Mouse (Mus musculus): ENCODE measurements around the gene Nr2c2ap. TPM values are rescaled to one million over a fixed set of nuclear protein-coding genes. Genes with fewer than 3 reads are reported as not detected.

The Nr2c2ap gene
- polyA plus RNA-seq, 1 experiment from 2014 or later = 29.6 TPM

- peaks cover 29% of the 10 kb centered on the region for H3K27me3 ChIP-seq (ENCODE audit: low read depth, poor library complexity, severe bottlenecking)
Observed at GRCm38 (mm10) chr8:70104922-70105321, 26.2 kb upstream of the Nr2c2ap start.

DNA sequence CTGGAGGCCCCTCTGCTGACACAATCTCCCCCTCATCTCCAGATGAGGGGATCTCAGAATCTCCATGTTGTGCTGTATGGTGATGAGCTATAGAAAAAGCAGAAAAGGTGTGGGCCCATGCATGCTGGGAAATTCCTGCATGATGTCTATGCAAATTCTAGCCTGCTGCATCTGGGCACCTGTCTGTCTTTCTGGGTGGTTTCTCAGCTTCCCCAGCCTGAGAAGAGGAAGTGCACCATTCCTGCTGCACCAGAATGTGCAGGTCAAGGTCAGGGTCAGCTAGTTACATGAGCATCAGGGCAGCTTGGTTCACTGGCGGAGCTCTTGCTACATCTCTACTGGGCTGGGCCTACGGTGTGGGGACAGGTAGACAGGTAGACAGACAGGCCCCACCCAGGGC lies 20.7 kb upstream of the Nr2c2ap start:
- Histone ChIP-seq H3K4me1 (peaks cover 11% of the 10 kb centered on the region), H3K27ac (no peak overlapping the region), H3K4me3 (no peak overlapping the region), H3K27me3 (ENCODE audit: low read depth, poor library complexity, severe bottlenecking) (peaks cover 84% of the 10 kb centered on the region), H3K9me3 (replicated peaks) (no peaks in the 10 kb centered on the region), H3K36me3 (no peaks in the 10 kb centered on the region)
- 76% methylated on average over 2 of the region's 2 CpGs for WGBS
- DNase-seq (ENCODE audit: low spot score) = no peak

More at GRCm38 (mm10) chr8:70104922-70105321, 26.2 kb upstream of the Nr2c2ap start:
- H3K36me3 ChIP-seq = no peaks in the 10 kb centered on the region
- H3K9me3 ChIP-seq (replicated peaks) = no peaks in the 10 kb centered on the region
- 87% methylated on average over 7 of the region's 7 CpGs for WGBS
- no peak for DNase-seq (ENCODE audit: low spot score)
- no peak overlapping the region for H3K4me3 ChIP-seq
- no peaks in the 10 kb centered on the region for H3K4me1 ChIP-seq
- H3K27ac ChIP-seq = no peak overlapping the region

DNA sequence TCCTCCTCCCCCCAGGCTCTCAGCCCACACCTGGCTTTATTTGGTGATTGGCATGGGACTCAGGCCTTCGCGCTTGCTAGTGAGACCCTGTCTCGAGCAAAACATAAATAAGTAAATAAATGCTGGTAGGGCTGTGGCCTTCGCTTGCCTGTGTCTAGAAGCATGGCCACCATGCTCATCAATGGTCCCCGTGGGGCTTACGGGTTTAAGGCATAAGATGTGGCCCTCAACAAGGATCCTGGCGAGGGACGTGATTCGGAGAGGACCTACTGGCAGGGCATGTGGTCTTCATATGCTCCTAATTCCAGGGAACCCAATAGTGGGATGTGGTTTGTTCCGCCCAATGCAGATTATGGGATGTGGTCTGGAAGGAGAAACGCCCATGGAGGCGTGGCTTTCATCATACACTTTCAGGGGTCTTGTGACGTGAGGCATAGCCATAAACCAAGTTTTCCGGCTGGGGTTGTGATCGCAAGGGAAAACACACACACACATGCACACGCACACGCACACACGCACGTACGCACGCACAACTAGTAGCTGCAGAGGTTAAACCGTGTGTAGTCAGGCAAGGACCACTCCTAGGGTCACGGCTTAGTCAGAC lies 19.8 kb upstream of the Nr2c2ap start:
- peaks cover 93% of the 10 kb centered on the region for H3K27me3 ChIP-seq (ENCODE audit: low read depth, poor library complexity, severe bottlenecking)
- no peak for DNase-seq (ENCODE audit: low spot score)
- WGBS = 51% methylated on average over 23 of the region's 23 CpGs
- H3K4me3 ChIP-seq = peak overlapping the region; percentile 15; the same call in 1 of the 2 replicates
- H3K4me1 ChIP-seq = peaks cover 11% of the 10 kb centered on the region
- no peaks in the 10 kb centered on the region for H3K9me3 ChIP-seq (replicated peaks)
- H3K27ac ChIP-seq = no peak overlapping the region
- no peaks in the 10 kb centered on the region for H3K36me3 ChIP-seq

DNA sequence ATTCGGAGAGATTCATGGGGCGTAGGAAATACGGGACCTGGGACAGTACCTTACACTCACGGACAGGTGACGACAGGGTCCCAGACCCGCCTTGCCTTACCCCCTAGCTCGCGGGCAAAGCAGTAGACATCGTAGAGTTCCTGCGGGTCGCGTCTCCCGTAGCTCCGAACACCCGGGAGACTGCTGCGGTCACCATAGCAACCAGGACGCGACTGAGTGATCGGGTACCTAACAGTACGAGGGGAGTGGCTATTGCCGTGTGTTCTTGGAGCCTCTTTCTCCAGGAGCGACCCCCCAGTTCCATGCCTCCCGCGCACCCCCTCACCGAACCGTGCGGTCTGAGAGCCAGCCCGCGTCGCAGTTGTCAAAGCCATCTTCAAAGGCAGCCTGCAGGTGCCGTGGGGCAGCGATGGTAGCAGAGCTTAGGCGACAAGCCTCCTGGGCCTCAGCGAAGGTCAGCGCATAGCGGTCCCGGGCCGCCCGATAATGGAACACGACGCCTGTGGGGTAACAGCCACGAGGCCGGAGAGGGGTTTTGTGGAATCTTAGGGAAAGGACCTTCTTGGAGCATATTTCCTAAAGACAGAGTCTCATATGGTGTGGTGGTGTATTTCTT lies 18.6 kb upstream of the Nr2c2ap start:
- no peaks in the 10 kb centered on the region for H3K36me3 ChIP-seq
- no peak overlapping the region for H3K27ac ChIP-seq
- peak overlapping the region; percentile 19; the same call in 1 of the 2 replicates for H3K4me3 ChIP-seq
- H3K4me1 ChIP-seq = peaks cover 11% of the 10 kb centered on the region
- H3K27me3 ChIP-seq (ENCODE audit: low read depth, poor library complexity, severe bottlenecking) = peaks cover 100% of the 10 kb centered on the region
- no peak for DNase-seq (ENCODE audit: low spot score)
- WGBS = 8% methylated on average over 43 of the region's 43 CpGs
- no peaks in the 10 kb centered on the region for H3K9me3 ChIP-seq (replicated peaks)

DNA sequence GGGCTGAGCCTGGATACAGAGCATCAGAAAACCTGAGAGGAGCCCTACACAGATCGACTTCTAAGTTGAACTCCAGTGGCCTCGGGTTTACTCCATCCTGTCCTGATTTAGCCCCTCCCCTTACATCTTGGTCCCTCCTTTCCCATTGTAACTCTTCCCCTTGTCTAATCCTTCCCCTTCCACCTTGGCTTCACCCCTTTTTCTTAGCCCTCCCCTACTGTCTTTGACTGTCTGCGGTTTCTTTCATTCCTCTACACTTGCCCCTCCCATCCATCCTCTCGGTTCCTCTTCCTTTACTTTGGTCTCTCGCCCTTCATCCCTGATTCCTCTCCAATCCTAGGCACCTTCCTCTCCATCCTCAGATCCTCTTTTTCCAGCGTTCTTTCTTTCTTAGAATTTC lies 16.6 kb upstream of the Nr2c2ap start:
- Histone ChIP-seq H3K27ac (no peak overlapping the region), H3K27me3 (ENCODE audit: low read depth, poor library complexity, severe bottlenecking) (peaks cover 100% of the 10 kb centered on the region), H3K4me3 (no peak overlapping the region), H3K36me3 (no peaks in the 10 kb centered on the region), H3K4me1 (peaks cover 11% of the 10 kb centered on the region), H3K9me3 (replicated peaks) (no peaks in the 10 kb centered on the region)
- no peak for DNase-seq (ENCODE audit: low spot score)
- 23% methylated on average over 6 of the region's 6 CpGs for WGBS

DNA sequence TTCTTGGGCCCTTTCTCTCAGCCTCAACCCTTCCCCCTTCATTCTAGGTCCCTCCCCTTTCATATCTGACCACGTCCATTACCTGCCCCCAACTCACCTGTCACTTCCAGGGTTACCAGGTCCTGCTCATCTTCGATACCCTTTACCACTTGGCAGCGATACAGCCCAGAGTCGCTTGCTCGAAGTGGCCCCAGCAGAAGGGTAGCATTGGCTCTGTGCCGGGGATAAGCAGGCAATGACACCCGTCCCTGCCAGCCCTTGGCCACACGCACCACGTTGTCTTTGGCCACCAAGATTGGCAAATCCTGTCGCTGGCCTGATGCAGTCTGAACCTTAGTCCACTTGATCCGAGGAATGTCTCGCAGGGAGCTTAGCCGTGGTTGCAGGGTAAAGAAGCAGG lies 16.2 kb upstream of the Nr2c2ap start:
- Histone ChIP-seq H3K27ac (no peak overlapping the region), H3K27me3 (ENCODE audit: low read depth, poor library complexity, severe bottlenecking) (peaks cover 100% of the 10 kb centered on the region), H3K4me3 (no peak overlapping the region), H3K4me1 (peaks cover 11% of the 10 kb centered on the region), H3K9me3 (replicated peaks) (no peaks in the 10 kb centered on the region), H3K36me3 (no peaks in the 10 kb centered on the region)
- WGBS = 69% methylated on average over 13 of the region's 13 CpGs
- no peak for DNase-seq (ENCODE audit: low spot score)

GRCm38 (mm10) chr8:70117611-70118010 lies 13.5 kb upstream of the Nr2c2ap start:
- no peaks in the 10 kb centered on the region for H3K36me3 ChIP-seq

GRCm38 (mm10) chr8:70118726-70119700 lies 12.1 kb upstream of the Nr2c2ap start:
- Histone ChIP-seq H3K4me1 (peaks cover 7% of the 10 kb centered on the region), H3K36me3 (no peaks in the 10 kb centered on the region), H3K4me3 (no peak overlapping the region), H3K9me3 (replicated peaks) (no peaks in the 10 kb centered on the region), H3K27ac (no peak overlapping the region), H3K27me3 (ENCODE audit: low read depth, poor library complexity, severe bottlenecking) (peaks cover 84% of the 10 kb centered on the region)
- DNase-seq (ENCODE audit: low spot score) = no peak
- WGBS = 14% methylated on average over 17 of the region's 17 CpGs

More at GRCm38 (mm10) chr8:70117611-70118010, 13.5 kb upstream of the Nr2c2ap start:
- 6% methylated on average over 9 of the region's 9 CpGs for WGBS
- peak; percentile 66 for DNase-seq (ENCODE audit: low spot score)
- Histone ChIP-seq H3K4me1 (peaks cover 9% of the 10 kb centered on the region), H3K9me3 (replicated peaks) (no peaks in the 10 kb centered on the region), H3K27ac (no peak overlapping the region), H3K27me3 (ENCODE audit: low read depth, poor library complexity, severe bottlenecking) (peaks cover 95% of the 10 kb centered on the region), H3K4me3 (no peak overlapping the region)

DNA sequence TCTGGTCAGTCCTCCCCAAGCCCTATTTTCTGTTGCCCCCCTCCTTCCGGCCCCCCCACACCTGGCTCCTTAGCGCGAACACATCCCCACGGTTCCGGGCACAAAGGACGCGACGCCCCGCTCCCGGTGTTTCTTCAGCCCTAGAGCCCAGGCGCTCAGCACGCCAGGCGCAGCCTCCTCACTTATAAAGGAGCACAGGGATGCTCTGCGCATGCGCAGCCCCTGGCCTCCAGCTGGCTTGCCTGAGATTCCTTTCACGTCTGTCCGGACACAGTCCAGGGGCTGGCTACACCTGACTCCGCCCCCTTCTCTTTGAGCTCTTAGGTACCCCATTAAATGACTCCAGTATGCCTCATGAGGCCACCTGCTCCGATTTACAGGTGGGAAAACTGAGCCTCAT lies 10.5 kb upstream of the Nr2c2ap start, which contains the start of gene Ncan:
Ncan (minus strand) TSS at position 207 of the 400 bp plus-strand sequence.
- Histone ChIP-seq H3K27ac (no peak within 1 kb of the TSS), H3K9me3 (replicated peaks) (no peaks in the 10 kb centered on the region)
- 3% methylated on average over 19 of the region's 19 CpGs for WGBS

GRCm38 (mm10) chr8:70122863-70123262 lies 8.3 kb upstream of the Nr2c2ap start:
- Histone ChIP-seq H3K36me3 (no peaks in the 10 kb centered on the region), H3K27me3 (ENCODE audit: low read depth, poor library complexity, severe bottlenecking) (peaks cover 52% of the 10 kb centered on the region), H3K4me1 (peaks cover 7% of the 10 kb centered on the region), H3K27ac (no peak overlapping the region), H3K4me3 (no peak overlapping the region), H3K9me3 (replicated peaks) (no peaks in the 10 kb centered on the region)
- no peak for DNase-seq (ENCODE audit: low spot score)
- WGBS = 48% methylated on average over 2 of the region's 2 CpGs

More for the DNA sequence above, 10.5 kb upstream of the Nr2c2ap start, which contains the start of gene Ncan:
- DNase-seq (ENCODE audit: low spot score) = peak; percentile 86
- peaks cover 74% of the 10 kb centered on the region for H3K27me3 ChIP-seq (ENCODE audit: low read depth, poor library complexity, severe bottlenecking)
- H3K36me3 ChIP-seq = no peaks in the 10 kb centered on the region
- peaks cover 7% of the 10 kb centered on the region for H3K4me1 ChIP-seq
- peak within 1 kb of the TSS; percentile 38 for H3K4me3 ChIP-seq

- no peaks in the 10 kb centered on the region for H3K36me3 ChIP-seq
- 66% methylated on average over 8 of the region's 8 CpGs for WGBS
Observed at GRCm38 (mm10) chr8:70124992-70125391, 6.1 kb upstream of the Nr2c2ap start.

DNA sequence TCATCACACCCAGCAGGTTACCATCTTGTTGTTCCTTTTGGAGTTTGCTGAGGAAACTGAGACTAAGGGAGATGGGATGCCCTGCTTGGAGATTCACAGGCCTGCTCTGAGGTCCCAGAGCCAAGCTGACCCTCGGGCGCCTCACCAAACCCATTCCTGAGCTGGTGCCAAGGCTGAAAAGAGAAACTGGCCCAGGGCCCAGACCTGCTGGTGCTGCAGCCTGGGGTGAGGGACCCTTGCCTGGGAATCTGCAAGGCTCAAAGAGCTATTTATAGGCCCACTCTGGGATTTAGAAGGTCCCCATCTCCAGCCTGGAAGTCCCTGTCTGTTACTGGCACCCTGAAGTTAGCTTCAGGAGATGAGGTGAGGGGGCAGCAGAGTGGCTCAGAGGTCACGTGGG lies 2.7 kb upstream of the Nr2c2ap start:
- DNase-seq (ENCODE audit: low spot score) = no peak
- peaks cover 7% of the 10 kb centered on the region; the same call in 1 of the 2 replicates for H3K27me3 ChIP-seq (ENCODE audit: low read depth, poor library complexity, severe bottlenecking)
- no peak overlapping the region for H3K4me3 ChIP-seq
- no peaks in the 10 kb centered on the region for H3K9me3 ChIP-seq (replicated peaks)
- peaks cover 16% of the 10 kb centered on the region for H3K4me1 ChIP-seq
- 75% methylated on average over 3 of the region's 3 CpGs for WGBS
- H3K27ac ChIP-seq = no peak overlapping the region
- H3K36me3 ChIP-seq = peaks cover 13% of the 10 kb centered on the region

More at GRCm38 (mm10) chr8:70124992-70125391, 6.1 kb upstream of the Nr2c2ap start:
- DNase-seq (ENCODE audit: low spot score) = no peak
- Histone ChIP-seq H3K4me3 (no peak overlapping the region), H3K4me1 (peaks cover 11% of the 10 kb centered on the region), H3K27ac (no peak overlapping the region), H3K9me3 (replicated peaks) (no peaks in the 10 kb centered on the region), H3K27me3 (ENCODE audit: low read depth, poor library complexity, severe bottlenecking) (peaks cover 31% of the 10 kb centered on the region)

Measured in limb, embryonic 10.5 days (tissue).